Mouse (Mus musculus): ENCODE results near the gene Slc17a4.

DNA sequence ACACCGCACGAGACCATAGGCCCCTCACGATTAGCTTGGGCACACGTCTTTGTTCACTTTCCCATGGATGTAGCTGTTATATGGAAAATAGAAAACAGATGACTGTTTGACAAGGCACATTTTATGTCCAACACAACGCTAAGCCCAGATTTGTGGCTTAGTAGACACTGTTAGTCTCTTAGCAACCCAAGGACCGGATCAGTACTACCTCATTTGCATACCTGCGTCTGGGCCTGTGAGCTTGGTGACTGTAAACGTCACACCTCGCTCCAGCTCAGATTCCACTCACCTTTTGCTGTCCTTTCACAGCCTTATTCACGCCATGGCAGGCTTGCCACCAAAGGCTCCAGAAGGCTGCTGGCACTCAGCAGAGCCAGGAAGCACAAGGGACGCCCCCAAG is 16.1 kb upstream of the Slc17a4 start:
- TF ChIP-seq CTCF (IDR thresholded peaks at IDR 0.05; ENCODE audit: low read depth) (no peak), EP300 (IDR thresholded peaks at IDR 0.05; ENCODE audit: low read depth) (no peak)
